Mouse (Mus musculus) brown adipose tissue, adult 24 weeks (tissue): ENCODE data around the gene Pced1b. TPM values are rescaled to one million over a fixed set of nuclear protein-coding genes. Genes with fewer than 3 reads are reported as not detected.
A peak's percentile ranks its signal among the peaks of the same experiment; 100 is the strongest.

ENCODE experiments used
- H3K27ac ChIP-seq: fragments of 200-500 bp; replicated peaks from 2 replicates; pipeline ENCODE4 v1.5.1; 2012; ENCODE audit warnings: low read depth, mild to moderate bottlenecking, low read length
- H3K4me1 ChIP-seq: fragments of 200-500 bp; 2 replicates; pipeline ENCODE4 v1.6.1; 2012; ENCODE audit warnings: low read length, mixed read lengths; ENCODE audit not compliant: control insufficient read depth, insufficient read depth, insufficient read length
- H3K4me3 ChIP-seq: fragments of 200-500 bp; 2 replicates; pipeline ENCODE4 v1.5.1; 2012; ENCODE audit warnings: low read depth, mild to moderate bottlenecking, low read length, moderate library complexity; ENCODE audit not compliant: insufficient read depth
- polyA plus RNA-seq: library from polyadenylated mRNA; stranded (reverse); fragments of >200 nt; gene quantifications from 2 replicates; pipeline ENCODE4 v1.2.4, GENCODE M21; 2012; ENCODE audit not compliant: missing spikeins, insufficient read depth, insufficient read length

The Pced1b gene
- polyA plus RNA-seq, 1 experiment, result 1.9 TPM

DNA sequence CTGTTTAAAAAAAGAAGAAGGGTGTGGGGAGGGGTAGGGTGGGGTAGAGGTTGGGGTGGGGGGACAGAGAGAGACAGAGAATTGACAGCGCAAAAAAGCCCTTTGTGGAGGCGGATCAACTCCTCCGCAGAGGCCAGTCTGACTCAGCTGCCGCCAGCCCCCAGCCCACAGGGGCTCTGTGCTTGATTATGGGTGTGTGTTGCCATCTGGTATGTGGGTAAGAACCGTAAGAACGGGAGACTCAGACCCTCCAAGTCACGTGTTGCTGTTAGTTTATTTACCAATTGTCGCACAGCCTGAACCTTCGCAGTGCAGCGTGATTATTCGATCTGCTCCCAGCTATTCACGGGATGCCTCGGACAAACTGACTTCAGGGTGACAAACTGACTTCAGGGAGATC, 41.8 kb downstream of the Pced1b start:
- no peak overlapping the region for H3K27ac ChIP-seq
- H3K4me1 ChIP-seq, result no peaks in the 10 kb centered on the region; the same call in 1 of the 2 replicates
- no peak overlapping the region for H3K4me3 ChIP-seq

DNA sequence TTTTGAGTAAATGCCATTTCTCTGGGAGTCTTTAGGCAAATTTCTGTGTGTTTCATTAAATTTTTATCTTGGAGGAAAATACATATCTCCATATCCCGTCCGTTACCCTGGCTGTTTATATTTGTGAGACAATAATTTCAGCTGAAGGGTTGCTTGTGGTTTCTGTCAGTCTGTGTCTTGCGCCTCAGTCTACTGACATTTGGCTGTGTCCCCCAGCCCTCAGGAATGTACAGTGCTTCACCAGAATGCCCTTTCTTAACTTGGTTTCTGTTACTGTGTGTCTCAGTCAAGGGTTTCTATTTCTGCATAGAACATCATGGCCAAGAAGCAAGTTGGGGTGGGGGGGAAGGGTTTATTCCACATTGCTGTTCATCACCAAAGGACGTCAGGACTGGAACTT, 42.3 kb downstream of the Pced1b start:
- Histone ChIP-seq H3K4me3 (no peak overlapping the region), H3K4me1 (no peaks in the 10 kb centered on the region; the same call in 1 of the 2 replicates), H3K27ac (no peak overlapping the region)

- Histone ChIP-seq H3K4me3 (no peak overlapping the region), H3K27ac (no peak overlapping the region), H3K4me1 (no peaks in the 10 kb centered on the region; the same call in 1 of the 2 replicates)
These were observed 43.4 kb downstream of the Pced1b start for GRCm38 (mm10) chr15:97290351-97290750.

DNA sequence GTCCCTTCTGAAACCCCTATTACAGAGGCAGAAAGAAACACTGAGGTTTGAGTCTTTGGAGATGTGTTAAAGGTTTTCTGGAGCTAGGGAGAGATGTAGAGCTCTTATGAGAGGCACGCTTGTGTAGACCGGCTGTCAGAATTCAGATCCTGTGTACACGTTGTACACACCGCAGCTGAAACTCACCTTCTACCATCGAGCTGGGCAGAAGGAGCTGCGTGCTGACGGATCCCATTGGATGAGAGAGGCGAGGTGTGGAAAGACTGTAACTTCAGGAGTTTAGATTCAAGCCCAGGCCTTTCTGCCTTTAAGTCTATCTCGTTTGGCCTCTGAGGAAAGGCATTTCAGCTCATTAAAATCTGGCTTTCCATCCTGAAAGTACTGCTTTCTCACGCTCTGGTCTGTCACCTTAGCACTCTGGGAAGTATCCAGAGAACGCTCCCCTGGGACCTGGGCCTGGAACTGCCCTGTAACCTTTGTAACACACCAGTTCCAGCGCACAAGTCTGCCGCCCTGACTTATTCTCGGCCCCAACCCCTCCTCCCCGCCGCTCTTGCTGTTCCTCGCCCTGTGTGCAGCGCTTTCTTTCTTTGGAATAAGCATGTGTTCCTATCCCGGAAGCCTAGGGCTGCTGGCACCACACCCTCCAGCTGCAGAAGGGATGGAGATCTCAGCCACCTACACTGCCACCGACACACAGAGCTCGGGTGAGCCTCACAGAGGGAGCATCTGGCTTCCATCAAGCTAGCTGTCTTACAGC, 44.6 kb downstream of the Pced1b start:
- Histone ChIP-seq H3K27ac (peak overlapping the region; percentile 51; the same call in 1 of the 2 replicates), H3K4me3 (no peak overlapping the region), H3K4me1 (no peaks in the 10 kb centered on the region; the same call in 1 of the 2 replicates)

DNA sequence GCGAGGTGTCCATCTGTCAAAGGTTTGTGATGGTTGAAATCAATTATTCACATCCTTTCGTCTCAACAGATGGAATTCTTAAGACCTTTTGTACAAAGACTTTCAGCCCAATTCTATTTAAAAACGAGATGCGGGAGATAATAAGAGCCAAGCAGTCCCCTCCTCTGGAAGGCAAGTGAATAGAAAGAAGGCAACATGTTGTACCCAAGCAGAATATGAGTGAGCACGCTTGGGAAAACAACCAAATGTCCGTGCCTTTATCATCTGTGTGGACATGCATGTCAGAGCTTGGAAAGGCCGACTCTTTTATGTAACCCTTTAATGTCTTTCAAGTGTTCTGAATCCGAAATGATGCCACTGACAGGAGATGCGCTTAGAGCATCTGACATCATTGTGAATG, 61.0 kb downstream of the Pced1b start:
- Histone ChIP-seq H3K4me3 (no peak overlapping the region), H3K4me1 (no peaks in the 10 kb centered on the region), H3K27ac (no peak overlapping the region)

DNA sequence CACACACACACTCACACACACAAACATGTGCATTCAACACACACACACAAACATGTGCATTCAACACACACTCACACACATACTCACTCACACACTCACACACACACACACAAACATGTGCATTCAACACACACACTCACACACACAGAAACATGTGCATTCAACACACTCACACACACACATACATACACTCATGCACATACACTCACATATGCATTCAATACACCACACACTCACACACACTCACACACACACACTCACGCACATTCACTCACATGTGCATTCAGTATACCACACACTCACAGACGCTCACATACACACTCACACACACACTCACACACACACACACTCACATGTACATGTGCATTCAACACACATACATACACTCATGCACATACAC, 62.6 kb downstream of the Pced1b start:
- Histone ChIP-seq H3K4me1 (no peaks in the 10 kb centered on the region), H3K4me3 (no peak overlapping the region), H3K27ac (no peak overlapping the region)

DNA sequence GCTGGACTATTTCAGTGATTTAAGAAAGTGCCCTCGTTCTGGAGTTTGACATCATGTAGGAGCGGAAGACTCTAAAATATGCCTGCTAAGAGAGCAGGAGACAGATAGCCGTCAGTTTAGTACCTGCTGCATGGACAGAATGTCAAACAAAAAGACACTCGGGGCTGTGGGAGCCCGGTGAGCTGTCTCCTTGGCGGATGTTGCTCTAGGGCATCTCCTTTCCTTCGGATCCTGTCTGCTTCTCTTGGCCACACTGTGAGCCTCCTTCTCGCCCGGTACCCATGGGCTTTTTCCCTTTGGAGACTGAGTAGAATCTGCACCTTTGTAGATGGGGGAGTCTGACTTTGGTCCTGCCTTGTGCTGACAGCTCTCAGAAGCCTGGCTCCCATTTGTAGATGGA, 63.3 kb downstream of the Pced1b start:
- no peaks in the 10 kb centered on the region for H3K4me1 ChIP-seq
- no peak overlapping the region for H3K4me3 ChIP-seq
- H3K27ac ChIP-seq, result no peak overlapping the region

- Histone ChIP-seq H3K27ac (no peak overlapping the region), H3K4me1 (no peaks in the 10 kb centered on the region), H3K4me3 (no peak overlapping the region)
These were observed 64.3 kb downstream of the Pced1b start for GRCm38 (mm10) chr15:97311211-97311610.

- no peak overlapping the region for H3K4me3 ChIP-seq
- no peaks in the 10 kb centered on the region for H3K4me1 ChIP-seq
- no peak overlapping the region for H3K27ac ChIP-seq
These were observed 65.0 kb downstream of the Pced1b start for GRCm38 (mm10) chr15:97311937-97312336.

- Histone ChIP-seq H3K4me3 (no peak overlapping the region), H3K4me1 (no peaks in the 10 kb centered on the region), H3K27ac (no peak overlapping the region)
These were observed 68.0 kb downstream of the Pced1b start for GRCm38 (mm10) chr15:97314720-97315421.

DNA sequence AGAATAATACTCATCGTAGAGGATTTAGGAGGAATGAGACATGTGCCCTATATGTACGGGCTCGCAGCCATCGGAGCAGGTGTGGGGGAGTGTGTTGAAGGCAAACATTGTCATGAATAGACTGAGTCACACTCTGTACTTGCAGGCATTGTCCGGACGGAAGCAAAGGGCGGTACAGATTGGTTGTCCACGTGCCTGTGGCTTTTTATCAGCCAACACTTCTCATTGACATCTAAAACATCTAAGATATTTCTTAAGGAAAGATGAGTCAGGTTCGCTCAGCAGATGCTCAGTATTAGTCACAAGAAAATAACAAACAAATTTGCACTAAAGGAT, 68.5 kb downstream of the Pced1b start:
- Histone ChIP-seq H3K27ac (no peak overlapping the region), H3K4me3 (no peak overlapping the region), H3K4me1 (no peaks in the 10 kb centered on the region)

- Histone ChIP-seq H3K4me3 (no peak overlapping the region), H3K4me1 (no peaks in the 10 kb centered on the region), H3K27ac (no peak overlapping the region)
These were observed 71.6 kb downstream of the Pced1b start for GRCm38 (mm10) chr15:97318365-97319001.

GRCm38 (mm10) chr15:97322821-97323220, 75.9 kb downstream of the Pced1b start:
- no peaks in the 10 kb centered on the region for H3K4me1 ChIP-seq
- H3K4me3 ChIP-seq, result no peak overlapping the region
- H3K27ac ChIP-seq, result no peak overlapping the region

GRCm38 (mm10) chr15:97323466-97323865, 76.6 kb downstream of the Pced1b start:
- Histone ChIP-seq H3K4me1 (no peaks in the 10 kb centered on the region), H3K4me3 (no peak overlapping the region), H3K27ac (no peak overlapping the region)

GRCm38 (mm10) chr15:97324311-97324710, 77.4 kb downstream of the Pced1b start:
- Histone ChIP-seq H3K4me3 (no peak overlapping the region), H3K4me1 (no peaks in the 10 kb centered on the region), H3K27ac (no peak overlapping the region)
